Comparison of ENCODE assay signal across 8 mouse cellular contexts in the genomic region with DNA sequence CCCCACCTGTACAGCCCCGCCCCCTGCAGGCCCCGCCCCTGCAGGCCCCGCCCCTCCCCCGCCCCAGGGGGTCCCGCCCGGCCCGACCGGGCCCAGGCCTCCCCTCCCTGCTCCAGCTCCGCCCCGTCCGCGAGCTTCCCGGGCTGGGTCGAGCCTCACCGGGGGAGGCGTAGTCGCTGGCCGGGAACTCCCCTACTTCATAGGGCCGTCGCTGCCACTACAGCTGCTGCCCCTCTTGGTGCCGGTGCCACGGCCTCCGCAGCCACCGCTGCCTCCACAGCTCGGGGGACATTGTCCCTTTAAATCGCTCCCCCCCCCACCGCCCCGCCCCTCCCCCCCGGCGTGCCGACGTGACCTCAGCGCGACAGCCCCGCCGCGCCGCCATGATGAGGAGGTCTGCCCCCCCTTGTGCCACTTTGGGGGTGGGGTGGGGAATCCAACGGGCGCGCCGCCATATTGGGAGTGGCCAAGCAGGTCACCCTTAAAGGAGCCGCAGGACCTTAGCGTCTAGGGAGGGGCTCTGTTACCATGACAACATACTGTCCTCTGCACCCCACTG. TPM values are rescaled to one million over a fixed set of nuclear protein-coding genes. Genes with fewer than 3 reads are reported as not detected.
DNase-seq lines count a peak whose midpoint lies in the region; ATAC-seq and TF ChIP-seq lines count a peak whose summit lies in the region.

A gene (minus strand): TSS at position 339 of the 559 bp plus-strand sequence.

- 1% methylated on average over 16 of the region's 44 CpGs for WGBS in forebrain, embryonic 12.5 days
- under 1% methylated on average over 29 of the region's 44 CpGs for WGBS in heart, postnatal 0 days
- WGBS in liver, embryonic 16.5 days (ENCODE audit: insufficient replicate concordance) = 0% methylated on average over 23 of the region's 44 CpGs
- WGBS in neural tube, embryonic 13.5 days = under 1% methylated on average over 25 of the region's 44 CpGs

- H3K36me3 ChIP-seq in forebrain, embryonic 12.5 days (replicated peaks) = peaks cover 10% of the 10 kb centered on the region; the same call in 1 of the 2 replicates
- H3K36me3 ChIP-seq in heart, postnatal 0 days (replicated peaks; ENCODE audit: control insufficient read depth, insufficient read depth, low read length) = peaks cover 8% of the 10 kb centered on the region; the same call in 1 of the 2 replicates
- no peaks in the 10 kb centered on the region for H3K36me3 ChIP-seq in liver, embryonic 16.5 days (ENCODE audit: control insufficient read depth, insufficient read depth)
- H3K36me3 ChIP-seq in neural tube, embryonic 13.5 days = peaks cover 23% of the 10 kb centered on the region
- no peaks in the 10 kb centered on the region for H3K36me3 ChIP-seq in testis, adult 2 months (ENCODE audit: control insufficient read depth, insufficient read depth, low read length)

- H3K27me3 ChIP-seq in forebrain, embryonic 12.5 days = peaks cover 40% of the 10 kb centered on the region
- peaks cover 21% of the 10 kb centered on the region; the same call in 1 of the 2 replicates for H3K27me3 ChIP-seq in heart, postnatal 0 days (ENCODE audit: control insufficient read depth, insufficient read depth, low read length)
- H3K27me3 ChIP-seq in liver, embryonic 16.5 days (ENCODE audit: control insufficient read depth, insufficient read depth, low read depth, low read length) = no peaks in the 10 kb centered on the region
- H3K27me3 ChIP-seq in neural tube, embryonic 13.5 days = peaks cover 42% of the 10 kb centered on the region
- no peaks in the 10 kb centered on the region for H3K27me3 ChIP-seq in testis, adult 2 months (ENCODE audit: control insufficient read depth, insufficient read depth, low read length)

- 0 out of 2 replicates have a peak, but pooled peaks have one; percentile 71 for TF ChIP-seq EP300 in heart, postnatal 0 days (IDR thresholded peaks at IDR 0.05; ENCODE audit: low read depth)

- H3K4me1 ChIP-seq in forebrain, embryonic 12.5 days = peaks cover 16% of the 10 kb centered on the region
- peaks cover 11% of the 10 kb centered on the region; the same call in 1 of the 2 replicates for H3K4me1 ChIP-seq in heart, postnatal 0 days (ENCODE audit: control insufficient read depth, insufficient read depth)
- peaks cover 26% of the 10 kb centered on the region for H3K4me1 ChIP-seq in liver, embryonic 16.5 days (ENCODE audit: control insufficient read depth, low read depth, low read length)
- peaks cover 21% of the 10 kb centered on the region for H3K4me1 ChIP-seq in neural tube, embryonic 13.5 days (replicated peaks)
- peaks cover 9% of the 10 kb centered on the region for H3K4me1 ChIP-seq in testis, adult 2 months (ENCODE audit: control insufficient read depth, insufficient read depth, low read length)

- no peak for TF ChIP-seq CTCF in heart, postnatal 0 days (IDR thresholded peaks at IDR 0.05; ENCODE audit: low read depth)
- no peak for TF ChIP-seq CTCF in testis, adult 2 months (IDR thresholded peaks at IDR 0.05; ENCODE audit: control insufficient read depth, insufficient read depth, insufficient replicate concordance, low read depth, low read length)

- DNase-seq in CD8-positive naive resting alpha-beta T cell, adult 2 months (ENCODE audit: low read depth in 2 of 2, low spot score in 2 of 2) = peak; percentile 84 to 92
- peak; percentile 76 for DNase-seq in c-Kit-positive CD71-positive TER-119-negative erythroid progenitor cells, embryonic 14.5 days (ENCODE audit: low read depth)
- peak; percentile 83 for DNase-seq in heart, postnatal 0 days (ENCODE audit: low spot score)
- peak; percentile 96 to 97 for DNase-seq in kidney, postnatal 4 days

- peak within 1 kb of the TSS; percentile 83 for H3K9ac ChIP-seq in forebrain, embryonic 12.5 days
- H3K9ac ChIP-seq in heart, postnatal 0 days (replicated peaks; ENCODE audit: low read depth, low read length) = peak within 1 kb of the TSS; percentile 79
- peak within 1 kb of the TSS; percentile 78 for H3K9ac ChIP-seq in liver, embryonic 16.5 days (ENCODE audit: low read depth, low read length)
- H3K9ac ChIP-seq in neural tube, embryonic 13.5 days = peak within 1 kb of the TSS; percentile 94

- no peak; the same call in 1 of the 2 replicates for TF ChIP-seq POLR2A in testis, adult 2 months (IDR thresholded peaks at IDR 0.05; ENCODE audit: control insufficient read depth, low read depth, low read length)

- H3K9me3 ChIP-seq in forebrain, embryonic 12.5 days = no peaks in the 10 kb centered on the region
- H3K9me3 ChIP-seq in heart, postnatal 0 days (replicated peaks; ENCODE audit: control insufficient read depth, low read length) = no peaks in the 10 kb centered on the region
- H3K9me3 ChIP-seq in liver, embryonic 16.5 days (replicated peaks; ENCODE audit: control insufficient read depth, low read length) = no peaks in the 10 kb centered on the region
- no peaks in the 10 kb centered on the region for H3K9me3 ChIP-seq in neural tube, embryonic 13.5 days

- peak within 1 kb of the TSS; percentile 81 for H3K4me3 ChIP-seq in forebrain, embryonic 12.5 days (replicated peaks)
- peak within 1 kb of the TSS; percentile 85 for H3K4me3 ChIP-seq in heart, postnatal 0 days (ENCODE audit: low read depth, low read length)
- peak within 1 kb of the TSS; percentile 79 for H3K4me3 ChIP-seq in liver, embryonic 16.5 days (ENCODE audit: low read depth, low read length)
- H3K4me3 ChIP-seq in neural tube, embryonic 13.5 days = peak within 1 kb of the TSS; percentile 84
- peak within 1 kb of the TSS; percentile 89 for H3K4me3 ChIP-seq in testis, adult 2 months (ENCODE audit: control insufficient read depth, low read depth, low read length)

- peak within 1 kb of the TSS; percentile 81 for H3K27ac ChIP-seq in forebrain, embryonic 12.5 days
- peak within 1 kb of the TSS; percentile 89 for H3K27ac ChIP-seq in heart, postnatal 0 days (ENCODE audit: low read depth)
- H3K27ac ChIP-seq in liver, embryonic 16.5 days (ENCODE audit: low read length) = peak within 1 kb of the TSS; percentile 73
- peak within 1 kb of the TSS; percentile 85 for H3K27ac ChIP-seq in neural tube, embryonic 13.5 days (replicated peaks)
- peak within 1 kb of the TSS; percentile 52 for H3K27ac ChIP-seq in testis, adult 2 months (ENCODE audit: control insufficient read depth, insufficient read depth, low read depth, low read length)

- H3K4me2 ChIP-seq in forebrain, embryonic 12.5 days = peak within 1 kb of the TSS; percentile 92
- H3K4me2 ChIP-seq in heart, postnatal 0 days (ENCODE audit: low read depth, low read length) = peak within 1 kb of the TSS; percentile 99
- peak within 1 kb of the TSS; percentile 99 for H3K4me2 ChIP-seq in liver, embryonic 16.5 days (ENCODE audit: low read depth, low read length)
- H3K4me2 ChIP-seq in neural tube, embryonic 13.5 days = peak within 1 kb of the TSS; percentile 95

- ATAC-seq in forebrain, embryonic 12.5 days (ENCODE audit: low FRiP score) = peak; percentile 91
- peak; percentile 92 for ATAC-seq in heart, postnatal 0 days (ENCODE audit: insufficient read depth, low read depth)
- ATAC-seq in liver, embryonic 16.5 days (ENCODE audit: low read depth) = peak; percentile 85
- ATAC-seq in neural tube, embryonic 13.5 days (ENCODE audit: low read depth) = peak; percentile 90

RNA-seq across cellular contexts. Expression of the gene that starts here (rescaled TPM):
- 40.3 and 44.3 TPM in 2 replicates for polyA plus RNA-seq in forebrain, embryonic 12.5 days (2016; fragmentation: Nextera tagmentation; extraction: Ambion mirVana)
- 14.2 and 21.4 TPM in 2 replicates for total RNA-seq in heart, postnatal 0 days (2014; rRNA removed; ENCODE audit: low replicate concordance)
- polyA plus RNA-seq in heart, postnatal 0 days (2015; fragmentation: Nextera tagmentation; extraction: Ambion mirVana) = 6.8 and 7.0 TPM in 2 replicates
- 4.8 and 5.8 TPM in 2 replicates for polyA plus RNA-seq in liver, embryonic 16.5 days (2015; fragmentation: Nextera tagmentation; extraction: Ambion mirVana)
- 33.2 and 39.8 TPM in 2 replicates for polyA plus RNA-seq in neural tube, embryonic 13.5 days (2015; fragmentation: Nextera tagmentation; extraction: Ambion mirVana)
- polyA plus RNA-seq in testis, adult 2 months (2012; rRNA removed) = 25.2 and 26.3 TPM in 2 replicates

Comparison
In these comparisons a context has a peak if more than half of its experiments do, and no peak if none do; other contexts are left out.
1. Peak in every context shown above with its lines: DNase-seq, ATAC-seq, H3K4me3 ChIP-seq and H3K27ac ChIP-seq.